Mouse (Mus musculus) stomach, postnatal 0 days (tissue): Measurements from ENCODE around the gene Gsta4. TPM values are rescaled to one million over a fixed set of nuclear protein-coding genes. Genes with fewer than 3 reads are reported as not detected.
"Not testable (repeated sequence)": the region's sequence is repeated elsewhere in the genome, so short reads cannot be mapped to it uniquely, and the experiment has no call there.

Experiments
- ATAC-seq: fragments of 200-750 bp; cut with Nextera tagmentation; 2 replicates; pipeline ENCODE4 v1.8.0; 2017; ENCODE audit not compliant: low FRiP score, low TSS enrichment
- DNase-seq: peaks from one replicate; pipeline ENCODE4 v3.0.0-alpha.2; 2016; ENCODE audit warnings: low spot score
- H3K27ac ChIP-seq: fragments of 300-500 bp; sonication (generic); replicated peaks from 2 replicates; pipeline ENCODE4 v1.5.1; 2014; ENCODE audit warnings: mild to moderate bottlenecking, control low read depth
- H3K27me3 ChIP-seq: fragments of 300-500 bp; sonication (generic); 2 replicates; pipeline ENCODE4 v1.6.1; 2014; ENCODE audit warnings: low read length; ENCODE audit not compliant: control insufficient read depth, insufficient read depth
- H3K36me3 ChIP-seq: fragments of 300-500 bp; sonication (generic); 2 replicates; pipeline ENCODE4 v1.6.1; 2014; ENCODE audit warnings: low read length, mixed read lengths; ENCODE audit not compliant: control insufficient read depth, insufficient read depth
- H3K4me1 ChIP-seq: fragments of 300-500 bp; sonication (generic); replicated peaks from 2 replicates; pipeline ENCODE4 v1.6.1; 2014; ENCODE audit warnings: antibody characterized with exemption; ENCODE audit not compliant: control insufficient read depth, insufficient read depth
- H3K4me2 ChIP-seq: fragments of 300-500 bp; sonication (generic); replicated peaks from 2 replicates; pipeline ENCODE4 v1.6.1; 2014; ENCODE audit warnings: low read depth, mild to moderate bottlenecking, control low read depth, moderate library complexity
- H3K4me3 ChIP-seq: fragments of 300-500 bp; sonication (generic); 2 replicates; pipeline ENCODE4 v1.5.1; 2014; ENCODE audit warnings: low read depth, low read length, control low read depth
- H3K9ac ChIP-seq: fragments of 300-500 bp; sonication (generic); 2 replicates; pipeline ENCODE4 v1.6.1; 2014; ENCODE audit warnings: mild to moderate bottlenecking, low read length, control low read depth, mixed read lengths
- H3K9me3 ChIP-seq: fragments of 300-500 bp; sonication (generic); 2 replicates; pipeline ENCODE4 v1.6.1; 2016; ENCODE audit warnings: low read length; ENCODE audit not compliant: control insufficient read depth
- CTCF ChIP-seq: IDR thresholded peaks from 2 replicates; pipeline ENCODE4 v1.5.1; 2016; ENCODE audit warnings: antibody characterized with exemption, low read depth, mild to moderate bottlenecking, moderate library complexity
- EP300 ChIP-seq: optimal IDR thresholded peaks from 2 replicates; pipeline ENCODE3; 2016; ENCODE audit warnings: antibody characterized with exemption
- WGBS: fragments of 180-500 bp; shearing (Covaris S2); extraction: QIAGEN DNeasy Blood & Tissue Kit; methylation state at CpG from one replicate; pipeline ENCODE4 v1.1.7; 2014; 5-methylcytosine and 5-hydroxymethylcytosine counted together
- polyA plus RNA-seq: library from polyadenylated mRNA; unstranded; fragments of >200 nt; fragmentation: Nextera tagmentation; extraction: Ambion mirVana; gene quantifications from 2 replicates; pipeline ENCODE4 v1.2.1, GENCODE M21; 2015

The Gsta4 gene
- polyA plus RNA-seq, 1 experiment from 2014 or later = 1,515 TPM

- no peak overlapping the region for H3K4me2 ChIP-seq
- no peak overlapping the region for H3K27ac ChIP-seq
- H3K36me3 ChIP-seq = peaks cover 18% of the 10 kb centered on the region
- H3K4me1 ChIP-seq = no peaks in the 10 kb centered on the region
- H3K9ac ChIP-seq = no peak overlapping the region
- ATAC-seq = no peak
- TF ChIP-seq CTCF (no peak), EP300 (no peak)
- H3K9me3 ChIP-seq = no peaks in the 10 kb centered on the region
- H3K4me3 ChIP-seq = no peak overlapping the region
- H3K27me3 ChIP-seq = no peaks in the 10 kb centered on the region
- whole genome bisulfite sequencing = 88% methylated on average over 6 of the region's 6 CpGs
- no peak for DNase-seq
These were observed 34.4 kb upstream of the Gsta4 start for GRCm38 (mm10) chr9:78148149-78148548.

- DNase-seq, ATAC-seq, H3K4me3 ChIP-seq: not testable (repeated sequence)
These were observed 32.8 kb upstream of the Gsta4 start for GRCm38 (mm10) chr9:78149770-78150169.

GRCm38 (mm10) chr9:78154211-78154977, 28.2 kb upstream of the Gsta4 start:
- H3K4me2 ChIP-seq = no peak overlapping the region
- DNase-seq = no peak
- no peak overlapping the region for H3K4me3 ChIP-seq
- no peak overlapping the region for H3K9ac ChIP-seq
- no peaks in the 10 kb centered on the region for H3K4me1 ChIP-seq
- H3K36me3 ChIP-seq = peaks cover 24% of the 10 kb centered on the region
- no peak for ATAC-seq
- 67% methylated on average over 11 of the region's 11 CpGs for WGBS
- H3K27me3 ChIP-seq = no peaks in the 10 kb centered on the region
- H3K9me3 ChIP-seq = no peaks in the 10 kb centered on the region
- TF ChIP-seq EP300 (no peak), CTCF (peak; percentile 22; the same call in 1 of the 2 replicates)
- no peak overlapping the region for H3K27ac ChIP-seq

More at GRCm38 (mm10) chr9:78149770-78150169, 32.8 kb upstream of the Gsta4 start:
- H3K27ac ChIP-seq, H3K4me1 ChIP-seq, H3K4me2 ChIP-seq, H3K27me3 ChIP-seq, H3K9me3 ChIP-seq, H3K9ac ChIP-seq: not testable (repeated sequence)
- WGBS = 86% methylated on average over 2 of the region's 2 CpGs
- peaks cover 13% of the 10 kb centered on the region for H3K36me3 ChIP-seq

- no peaks in the 10 kb centered on the region for H3K4me1 ChIP-seq
- peaks cover 34% of the 10 kb centered on the region for H3K36me3 ChIP-seq
- no peak overlapping the region for H3K9ac ChIP-seq
- no peaks in the 10 kb centered on the region for H3K9me3 ChIP-seq
- no peak overlapping the region for H3K27ac ChIP-seq
- H3K27me3 ChIP-seq = no peaks in the 10 kb centered on the region
- 78% methylated on average over 1 of the region's 1 CpGs for WGBS
- H3K4me3 ChIP-seq = no peak overlapping the region
- ATAC-seq (no peak), DNase-seq (no peak)
- TF ChIP-seq EP300 (no peak), CTCF (no peak)
- H3K4me2 ChIP-seq = no peak overlapping the region
These were observed 25.4 kb upstream of the Gsta4 start for GRCm38 (mm10) chr9:78157221-78157620.

GRCm38 (mm10) chr9:78163291-78163690, 19.3 kb upstream of the Gsta4 start:
- TF ChIP-seq CTCF (no peak), EP300 (no peak)
- no peak for DNase-seq

GRCm38 (mm10) chr9:78164741-78165140, 17.8 kb upstream of the Gsta4 start:
- no peak overlapping the region for H3K4me3 ChIP-seq
- H3K27ac ChIP-seq = no peak overlapping the region
- TF ChIP-seq EP300 (no peak), CTCF (no peak)
- no peak for DNase-seq
- no peaks in the 10 kb centered on the region for H3K9me3 ChIP-seq
- 95% methylated on average over 3 of the region's 3 CpGs for WGBS
- H3K4me2 ChIP-seq = no peak overlapping the region
- no peak overlapping the region for H3K9ac ChIP-seq
- no peak for ATAC-seq
- H3K27me3 ChIP-seq = no peaks in the 10 kb centered on the region
- H3K36me3 ChIP-seq = peaks cover 21% of the 10 kb centered on the region
- H3K4me1 ChIP-seq = no peaks in the 10 kb centered on the region

More at GRCm38 (mm10) chr9:78163291-78163690, 19.3 kb upstream of the Gsta4 start:
- Histone ChIP-seq H3K27me3 (no peaks in the 10 kb centered on the region), H3K4me2 (no peak overlapping the region), H3K9ac (no peak overlapping the region), H3K27ac (no peak overlapping the region), H3K4me3 (no peak overlapping the region), H3K9me3 (no peaks in the 10 kb centered on the region), H3K36me3 (peaks cover 27% of the 10 kb centered on the region), H3K4me1 (no peaks in the 10 kb centered on the region)
- 68% methylated on average over 10 of the region's 10 CpGs for WGBS
- no peak for ATAC-seq
